Mouse (Mus musculus): Measurements from ENCODE around the gene Fgfr2.

Fgfr2 gene

DNA sequence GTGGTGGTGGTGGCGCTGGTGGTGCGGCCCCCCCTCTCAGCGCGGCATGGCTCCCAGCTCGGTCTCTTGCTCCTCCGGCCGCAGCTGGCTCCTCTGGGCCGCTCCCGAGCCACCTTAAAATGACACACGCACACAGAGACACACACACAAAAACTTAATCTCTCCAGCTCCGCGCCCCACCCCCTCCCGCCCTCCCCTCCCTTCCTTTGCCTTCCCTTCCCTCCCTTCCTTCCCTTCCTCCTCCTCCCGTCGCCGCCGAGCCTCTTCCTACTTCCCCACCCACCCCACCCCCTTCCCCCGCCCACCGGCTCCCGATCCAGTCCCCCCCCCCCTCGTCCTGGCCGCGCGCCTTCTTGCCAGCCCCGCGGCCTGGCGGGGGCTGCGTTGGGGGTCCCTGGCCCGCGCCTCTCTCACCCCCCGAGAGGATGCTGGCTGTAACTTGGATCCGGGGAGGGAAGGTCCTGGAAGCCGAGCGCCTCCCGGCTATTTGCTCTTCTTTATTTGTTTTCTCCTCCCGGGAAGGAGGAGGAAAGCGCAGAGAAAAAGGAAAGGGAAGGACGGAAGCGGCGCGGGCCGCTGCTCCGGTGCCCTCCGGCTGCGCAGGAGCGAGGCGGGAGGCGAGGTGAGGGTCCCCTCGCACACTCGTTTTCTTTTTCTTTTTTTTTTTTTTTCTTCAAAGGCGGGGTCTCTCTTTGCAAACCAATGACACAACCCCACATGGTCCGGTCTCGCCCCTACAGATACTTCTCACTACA lies at the start of gene Fgfr2:
TSS of gene Fgfr2 (minus strand) at position 107 of the 755 bp plus-strand sequence.
- no peak for DNase-seq (ENCODE audit: low spot score in 2 of 2)

DNA sequence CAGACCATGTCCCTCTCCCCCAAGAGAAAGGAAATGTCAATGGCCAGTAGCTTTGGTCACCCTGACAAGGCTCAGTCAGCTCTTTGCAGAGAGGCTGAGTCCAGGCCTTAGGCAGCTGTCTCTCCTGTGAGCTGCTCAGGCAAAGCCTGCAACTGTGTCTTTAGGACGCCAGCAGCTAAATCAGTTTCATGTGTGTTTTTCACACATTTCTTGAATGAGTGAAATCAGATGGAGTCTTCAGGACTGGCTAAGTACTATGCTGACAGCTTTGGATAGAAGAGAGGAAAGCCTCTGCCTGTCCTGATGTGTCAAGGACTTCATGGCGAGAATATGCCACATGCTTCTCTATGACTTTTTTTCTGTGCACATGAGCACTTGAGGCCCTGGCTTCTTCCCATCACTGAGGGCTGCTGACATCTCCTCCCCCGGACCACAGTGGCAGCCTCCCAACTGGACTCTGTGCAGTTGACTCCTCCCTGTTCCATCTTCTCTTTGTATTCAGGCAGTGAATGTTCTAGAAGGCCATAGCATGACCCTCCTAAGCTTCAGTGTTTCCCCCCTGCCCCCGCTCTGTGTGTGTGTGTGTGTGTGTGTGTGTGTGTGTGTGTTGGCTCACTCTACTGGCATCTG lies 48.4 kb upstream of the Fgfr2 start:
- DNase-seq (ENCODE audit: low spot score in 2 of 2): no peak

DNA sequence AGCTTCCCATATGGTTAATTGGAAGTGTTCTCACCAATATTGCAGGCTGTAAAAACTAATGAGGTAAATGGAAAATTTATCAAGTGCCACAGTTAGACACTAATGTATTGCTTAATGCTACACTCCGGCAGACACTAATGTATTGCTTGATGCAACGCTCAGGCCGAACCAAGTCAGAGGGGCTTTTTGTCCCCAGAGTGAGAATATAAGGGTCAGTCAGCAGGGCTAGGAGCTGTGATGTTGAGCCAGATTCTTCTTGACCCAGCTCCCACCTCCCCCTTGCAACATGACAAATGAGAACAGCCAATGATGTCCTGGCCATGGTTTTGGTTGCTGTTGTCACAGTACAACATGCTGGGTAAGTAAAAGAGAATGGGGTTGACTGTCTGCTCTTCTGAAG lies 45.8 kb upstream of the Fgfr2 start:
- no peak for DNase-seq (ENCODE audit: low spot score in 2 of 2)

DNA sequence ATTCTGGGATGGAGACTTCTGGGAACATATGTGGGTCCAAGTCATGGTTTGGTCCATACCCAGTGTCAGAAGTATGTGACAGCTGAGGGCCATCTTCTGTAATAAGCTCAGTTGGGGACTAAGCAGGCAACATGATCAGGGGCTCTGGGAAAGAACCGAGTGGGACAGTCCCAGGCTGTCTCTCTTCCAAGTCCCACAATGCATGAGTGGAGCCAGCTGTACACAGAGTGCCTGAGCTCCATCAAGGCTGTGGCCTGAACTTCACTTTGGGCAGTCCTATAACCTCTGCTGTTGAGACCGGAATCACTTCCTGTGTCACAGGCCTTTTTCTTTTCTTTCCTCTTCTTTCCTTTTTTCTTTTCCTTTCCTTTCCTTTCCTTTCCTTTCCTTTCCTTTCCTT lies 44.8 kb upstream of the Fgfr2 start:
- no peak for DNase-seq (ENCODE audit: low spot score in 2 of 2)

DNA sequence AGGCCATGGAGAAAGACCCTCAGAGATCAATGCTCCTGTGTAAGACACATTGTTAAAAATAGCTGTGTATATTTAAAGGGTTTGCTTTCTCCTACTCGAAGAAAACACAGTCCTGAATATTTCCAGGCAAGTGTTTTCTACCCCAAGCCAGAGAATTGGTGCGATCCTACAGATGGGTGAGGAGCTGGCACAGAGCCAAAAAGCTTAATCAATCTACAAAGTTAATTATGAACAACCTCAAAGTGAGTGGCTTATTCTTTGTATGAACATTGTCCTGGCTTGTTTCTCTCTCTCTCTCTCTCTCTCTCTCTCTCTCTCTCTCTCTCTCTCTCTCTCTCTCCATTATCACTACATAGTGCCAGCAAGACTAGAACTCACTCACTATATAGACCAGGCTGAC lies 41.6 kb upstream of the Fgfr2 start:
- DNase-seq (ENCODE audit: low spot score in 2 of 2): no peak

DNA sequence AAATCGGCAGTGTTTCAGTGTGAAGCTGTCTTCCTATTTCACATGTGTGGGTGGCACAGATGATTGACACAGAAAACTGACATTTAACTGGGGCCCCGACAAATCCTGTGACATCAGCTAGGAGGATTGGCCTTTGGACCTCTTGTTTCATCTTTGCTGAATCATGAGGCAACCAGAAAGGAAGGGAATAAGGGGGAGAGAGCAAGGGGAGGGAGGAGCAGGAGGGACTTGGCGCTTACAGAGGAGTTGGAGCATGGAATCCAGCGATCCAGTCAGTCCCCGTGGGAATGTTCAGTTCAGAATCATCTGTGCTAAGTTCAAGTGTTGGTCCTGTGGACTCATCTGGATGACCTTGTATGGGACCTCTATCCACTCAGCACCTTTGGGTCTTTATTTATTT lies 39.9 kb upstream of the Fgfr2 start:
- DNase-seq (ENCODE audit: low spot score in 2 of 2): no peak

DNA sequence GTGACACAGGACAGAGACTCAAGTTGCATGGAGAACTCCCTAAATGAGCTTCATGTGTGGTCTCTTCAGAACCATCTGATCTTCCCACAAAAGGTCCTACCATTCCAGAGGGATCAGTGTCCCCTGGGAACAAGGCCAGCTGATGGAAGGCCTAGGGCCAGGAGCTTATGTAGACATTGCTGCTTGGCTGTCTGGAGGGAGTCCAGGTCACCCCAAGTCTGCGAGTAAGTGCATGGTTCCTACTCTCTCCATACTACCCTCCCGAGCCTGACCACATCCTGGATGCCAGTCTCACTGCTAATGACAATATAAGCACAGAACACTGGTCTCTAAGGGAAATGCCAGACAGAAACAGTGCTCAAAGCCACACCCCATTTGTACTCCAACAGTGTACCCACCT lies 39.0 kb upstream of the Fgfr2 start:
- no peak for DNase-seq (ENCODE audit: low spot score in 2 of 2)

DNA sequence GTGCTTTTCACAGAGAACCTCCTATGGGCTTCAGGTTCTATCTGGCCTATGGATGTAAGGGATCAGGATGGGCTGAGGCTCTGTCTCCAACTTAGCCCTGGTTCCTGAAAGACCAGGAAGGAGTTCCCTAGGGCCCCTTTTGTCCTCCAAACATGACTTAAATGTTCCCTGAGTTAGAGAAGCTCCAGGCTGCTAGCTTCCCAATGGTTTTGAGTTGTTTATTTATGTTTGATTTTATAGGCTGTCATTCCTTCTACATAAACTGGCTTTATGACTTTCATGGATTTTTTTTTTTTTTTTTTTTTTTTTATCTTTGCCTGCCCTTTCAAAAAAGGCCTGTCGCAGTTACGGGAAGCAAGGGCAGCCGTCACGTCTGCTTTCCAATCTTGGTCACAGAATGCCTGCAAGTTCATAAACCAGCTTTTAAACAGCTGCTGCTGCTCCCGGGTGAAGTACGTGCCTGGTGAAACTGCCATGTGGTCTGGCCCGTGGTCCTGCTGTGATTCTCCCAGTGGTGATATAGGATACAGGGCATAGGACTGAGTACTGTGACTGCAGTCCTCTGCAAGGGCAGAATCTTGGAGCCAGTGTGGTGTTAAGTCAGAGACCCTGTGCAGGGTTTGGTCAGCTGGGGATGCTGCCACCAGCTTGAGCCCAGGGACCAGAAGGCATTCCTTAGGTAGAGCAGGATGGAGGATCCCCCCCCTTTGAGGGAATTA lies 38.4 kb upstream of the Fgfr2 start:
- DNase-seq (ENCODE audit: low spot score in 2 of 2): no peak

DNA sequence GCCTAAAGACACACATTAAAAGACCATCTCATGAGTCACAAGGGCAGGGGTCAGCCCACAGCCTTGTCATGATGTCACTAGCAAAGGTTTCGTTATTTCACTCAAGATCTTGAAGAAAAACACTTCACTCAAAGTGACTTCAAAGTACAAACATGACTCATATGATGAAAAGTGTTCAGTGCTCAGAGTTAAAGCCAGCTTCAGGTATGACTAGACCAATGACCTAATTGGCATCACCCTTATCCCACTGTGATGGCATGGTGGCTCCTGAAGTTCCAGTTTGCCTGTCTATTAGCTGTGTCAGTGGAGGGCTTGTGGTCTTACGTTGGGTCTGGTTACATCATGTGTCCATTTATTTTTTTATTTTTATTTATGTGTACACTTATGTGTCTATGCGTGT lies 36.4 kb upstream of the Fgfr2 start:
- DNase-seq (ENCODE audit: low spot score in 2 of 2): no peak

DNA sequence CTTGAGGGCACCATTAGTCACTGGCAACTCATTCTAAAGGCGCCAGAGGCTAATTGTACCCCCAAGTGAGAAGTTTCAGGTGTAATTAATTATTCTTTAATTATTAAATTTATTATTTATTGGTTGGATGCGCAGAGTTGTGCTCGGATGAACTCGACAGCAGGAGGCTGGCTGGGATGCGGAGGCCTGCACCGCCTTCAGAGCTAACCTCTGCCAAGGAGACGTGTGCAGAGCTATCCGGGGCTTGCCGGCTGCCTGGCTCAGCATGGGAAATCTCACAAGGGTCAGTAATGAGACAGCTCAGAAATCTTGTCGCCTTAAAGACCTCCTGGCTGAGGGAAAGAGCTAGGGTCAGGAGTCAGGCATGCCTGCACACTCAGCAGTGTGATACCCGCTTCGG lies 32.5 kb upstream of the Fgfr2 start:
- no peak for DNase-seq (ENCODE audit: low spot score in 2 of 2)

DNA sequence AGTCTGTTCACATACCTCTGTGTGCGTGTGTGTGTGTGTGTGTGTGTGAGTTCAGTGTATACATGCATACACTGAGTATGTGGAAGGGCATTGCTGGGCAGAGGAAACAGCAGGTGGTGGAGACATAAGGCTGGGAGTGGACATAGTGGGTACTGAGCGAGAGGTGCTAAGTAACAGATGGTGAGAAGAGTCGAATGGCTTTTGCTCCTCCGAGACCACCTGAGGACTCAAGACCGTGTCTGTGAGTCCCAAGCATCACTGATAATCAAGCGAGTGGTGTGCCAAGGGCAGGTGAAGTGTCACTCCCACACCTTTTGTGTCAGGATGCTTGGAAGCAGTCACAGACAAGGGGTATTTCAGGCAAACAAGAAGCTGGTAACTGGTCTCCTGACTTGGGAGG lies 31.7 kb upstream of the Fgfr2 start:
- no peak for DNase-seq (ENCODE audit: low spot score in 2 of 2)

DNA sequence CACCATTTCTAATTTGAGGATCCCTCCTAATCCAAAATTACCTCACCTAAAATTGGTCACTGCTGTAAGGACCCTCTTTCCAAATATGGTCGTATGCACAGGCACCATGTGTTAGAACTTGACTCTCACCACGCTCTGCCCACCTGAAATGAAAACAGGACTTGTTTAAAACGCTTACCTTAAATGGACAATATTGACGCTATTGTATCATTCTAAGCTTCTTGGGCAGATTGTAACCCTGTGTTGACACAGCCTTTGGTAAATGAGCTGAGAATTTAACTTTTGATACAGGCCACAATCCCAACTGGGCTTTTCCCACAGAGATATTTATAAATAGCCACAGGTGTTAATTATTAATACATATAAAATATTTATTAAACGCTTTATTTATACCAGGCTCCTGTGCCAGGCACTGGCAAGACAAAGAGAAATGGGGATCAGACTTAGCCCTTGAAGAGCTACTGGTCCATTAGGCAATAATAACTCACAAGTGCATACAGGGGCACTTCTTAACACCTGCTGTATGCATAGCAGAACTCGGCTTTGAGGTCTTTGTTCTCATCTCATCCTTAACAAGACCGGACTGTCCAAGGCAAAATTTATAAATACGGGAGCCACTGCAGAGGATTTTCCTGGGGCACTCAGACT lies 16.7 kb upstream of the Fgfr2 start:
- DNase-seq (ENCODE audit: low spot score in 2 of 2): no peak

DNA sequence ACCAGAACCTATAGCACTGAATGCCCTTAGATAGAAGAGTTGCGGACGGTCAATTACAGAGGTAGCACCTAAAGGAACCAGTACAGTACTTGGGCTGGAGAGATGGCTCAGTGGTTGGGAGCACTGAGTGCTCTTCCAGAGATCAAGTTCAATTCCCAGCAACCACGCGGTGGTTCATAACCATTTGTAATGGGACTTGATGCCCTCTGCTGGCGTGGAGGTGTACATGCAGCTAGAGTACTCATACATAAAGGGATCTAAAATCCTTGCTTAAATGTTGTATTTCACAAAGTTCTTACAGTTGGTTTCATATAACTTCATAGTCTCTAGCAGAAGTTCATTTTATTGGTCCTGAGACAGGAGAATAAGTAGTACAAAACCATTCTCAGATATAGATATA lies 10.4 kb upstream of the Fgfr2 start:
- DNase-seq (ENCODE audit: low spot score in 2 of 2): no peak

DNA sequence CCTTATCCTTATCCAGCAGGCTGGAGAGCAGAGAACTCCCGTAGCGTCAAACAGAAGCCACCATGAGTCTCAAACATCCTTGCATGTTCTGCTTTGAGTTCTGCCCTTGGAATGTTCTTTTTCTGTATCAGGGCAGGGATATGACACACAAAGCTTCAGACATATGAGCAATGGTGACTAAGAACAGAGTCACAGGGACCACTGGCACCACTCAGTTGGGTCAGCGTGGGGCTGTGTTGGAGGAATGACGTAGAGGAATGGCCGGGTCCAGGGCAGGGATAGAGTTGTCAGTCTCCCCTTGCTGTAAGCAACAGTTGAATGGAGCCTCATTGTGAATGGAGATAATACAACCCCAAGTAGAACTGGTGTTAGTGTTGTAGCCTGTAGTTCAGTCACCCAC lies 9.6 kb upstream of the Fgfr2 start:
- no peak for DNase-seq (ENCODE audit: low spot score in 2 of 2)

DNA sequence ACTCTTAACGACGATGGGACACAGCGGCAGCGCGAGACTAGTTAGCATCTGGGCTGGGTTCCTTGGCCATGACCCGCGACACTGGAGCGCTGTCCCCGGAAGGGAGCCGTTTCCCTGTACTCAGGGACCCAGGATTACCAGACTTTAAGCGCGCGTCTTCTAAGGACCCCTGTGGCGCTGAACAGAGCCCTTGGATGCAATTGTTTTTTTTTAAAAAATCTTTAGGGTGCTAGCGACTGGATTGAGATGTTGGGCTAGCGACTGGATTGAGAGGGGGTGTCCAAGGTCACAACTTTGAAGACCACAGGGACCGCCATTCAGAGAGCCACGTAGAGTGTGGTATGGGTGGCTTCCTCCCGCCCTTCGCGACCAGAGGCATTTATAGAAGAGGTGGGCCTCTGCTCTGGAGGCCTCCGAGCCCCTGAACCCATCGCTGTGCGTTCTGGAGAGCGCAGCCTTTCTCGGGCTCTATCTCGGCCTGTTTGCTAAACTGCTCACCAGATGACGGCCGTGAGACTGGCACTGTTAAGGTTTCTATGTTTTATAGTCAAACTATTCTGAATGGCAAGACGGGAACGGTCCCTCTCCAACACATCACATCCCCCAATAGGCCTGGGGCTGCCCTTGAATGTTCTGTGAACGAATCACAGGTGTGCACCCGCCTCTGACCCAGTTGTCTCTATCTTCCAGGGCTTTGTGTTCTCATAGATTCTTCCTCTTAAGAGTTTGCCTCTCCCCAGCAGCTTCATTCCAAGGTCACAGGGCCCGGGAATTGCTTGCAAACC lies 1.7 kb upstream of the Fgfr2 start:
- no peak for DNase-seq (ENCODE audit: low spot score in 2 of 2)

DNA sequence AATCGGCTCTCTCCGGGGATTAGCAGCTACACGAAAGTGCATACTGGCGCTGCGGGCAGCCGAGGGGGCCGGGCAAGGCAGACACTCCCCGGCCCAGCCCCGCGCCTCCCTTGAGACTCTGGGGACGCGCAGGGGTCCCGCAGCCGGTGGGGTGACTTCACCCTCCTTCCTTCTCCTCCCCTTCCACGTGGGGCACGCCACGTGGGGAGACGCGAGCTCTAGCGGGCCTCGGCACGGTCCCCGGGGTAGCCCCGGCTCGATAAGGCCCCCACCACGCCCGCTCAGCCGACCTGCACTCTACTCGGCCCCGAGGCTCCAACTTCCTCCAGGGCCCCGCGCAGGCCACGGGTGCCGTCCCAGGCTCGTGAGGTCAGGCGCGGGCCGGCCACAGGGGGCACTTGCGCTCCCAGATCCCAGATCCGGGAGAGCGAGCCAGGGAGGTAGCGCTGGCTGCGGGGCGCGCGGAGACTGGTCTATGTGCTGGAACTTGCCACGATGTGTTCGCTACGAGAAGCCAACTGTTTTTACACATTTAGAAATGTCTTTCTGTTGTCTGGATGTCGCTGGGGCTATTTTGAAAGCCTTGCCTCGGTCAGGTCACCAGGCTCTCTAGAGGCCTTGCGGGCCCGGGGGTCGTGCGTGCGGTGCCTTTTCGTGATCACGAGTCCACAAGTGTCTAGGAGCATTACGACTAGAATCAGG lies 1.0 kb upstream of the Fgfr2 start, which contains the start of gene Ctbp2:
TSS of gene Ctbp2 (minus strand) at position 356 of the 702 bp plus-strand sequence.
- peak; percentile 71 to 75 for DNase-seq (ENCODE audit: low spot score in 2 of 2)

DNA sequence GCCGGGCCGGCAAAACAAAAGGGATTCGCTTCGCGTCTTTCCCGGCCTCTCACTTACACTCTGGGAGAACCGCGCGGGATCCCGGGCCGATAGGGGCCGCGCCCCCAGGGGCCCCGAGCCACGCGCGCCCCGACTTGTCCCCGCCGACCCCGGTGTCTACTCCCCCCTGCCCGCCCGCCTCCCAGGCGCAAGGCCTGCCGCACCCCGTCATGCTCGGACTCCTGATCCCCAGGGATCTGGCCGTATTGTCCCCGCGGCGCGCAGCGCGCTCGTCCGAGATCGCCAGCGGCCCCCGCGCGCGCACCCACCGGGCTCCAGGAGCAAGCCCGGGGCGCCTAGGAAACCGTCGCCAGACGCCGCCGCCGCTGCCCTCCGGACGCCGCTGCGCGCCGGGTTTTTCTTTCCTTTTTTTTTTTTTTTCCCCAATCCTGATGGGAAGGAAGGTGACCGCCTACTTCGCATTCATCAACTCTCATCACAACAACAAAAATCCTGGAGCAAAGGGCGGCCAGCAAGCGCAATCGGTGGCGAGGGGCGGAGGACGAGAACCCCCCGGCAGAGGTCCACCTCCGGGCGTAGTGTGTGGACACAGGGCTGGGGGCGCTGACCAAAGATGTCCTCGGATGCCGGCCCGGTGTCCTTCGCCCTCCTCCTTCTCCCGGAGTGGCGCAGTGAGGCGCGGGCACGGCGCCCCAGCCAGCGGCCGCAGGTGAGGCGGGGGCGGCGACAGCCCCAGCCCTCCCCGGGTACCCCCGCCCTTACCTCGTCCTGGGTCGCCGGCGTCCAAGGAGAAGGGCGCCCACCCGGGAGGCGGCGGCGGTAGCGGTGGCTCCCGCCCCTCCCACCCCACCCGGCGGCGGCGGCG lies 539 bp downstream of the Fgfr2 start:
- no peak for DNase-seq (ENCODE audit: low spot score in 2 of 2)

DNA sequence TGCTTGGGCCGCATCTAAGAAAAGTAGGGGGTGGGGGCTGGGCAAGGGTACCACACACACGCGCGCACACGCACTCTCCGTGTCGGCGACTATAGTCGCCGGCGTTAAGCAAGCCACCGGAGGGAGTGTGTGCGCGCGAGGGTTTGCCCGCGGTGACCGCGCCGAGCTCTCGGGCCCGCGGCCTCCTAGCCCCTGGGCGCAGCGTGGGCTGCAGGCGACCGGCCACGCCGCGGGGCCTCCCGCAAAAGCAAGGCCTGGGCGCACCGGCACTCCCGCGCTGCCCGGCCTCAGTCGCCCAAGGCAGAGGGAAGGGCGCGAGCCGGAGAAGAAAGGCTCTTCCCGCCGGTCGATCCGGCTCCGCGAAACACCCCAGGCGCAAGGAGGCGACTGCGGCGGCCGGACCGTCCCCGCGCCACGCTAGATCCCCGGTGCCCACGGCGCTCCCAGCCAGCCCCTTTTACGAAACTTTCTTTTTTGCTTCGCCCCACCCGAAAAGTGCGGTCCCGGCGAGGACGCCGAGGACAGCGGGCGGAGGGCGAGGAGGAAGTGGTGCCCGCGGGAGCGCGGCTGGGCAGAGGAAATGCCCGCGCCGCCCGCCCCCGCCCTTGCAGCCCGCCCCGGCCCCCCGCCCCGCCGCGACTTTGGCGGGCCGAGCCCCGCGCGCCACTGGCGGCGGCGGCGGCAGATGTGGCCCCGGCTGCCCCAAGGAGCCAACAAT lies 1.3 kb downstream of the Fgfr2 start:
- DNase-seq (ENCODE audit: low spot score in 2 of 2): no peak

DNA sequence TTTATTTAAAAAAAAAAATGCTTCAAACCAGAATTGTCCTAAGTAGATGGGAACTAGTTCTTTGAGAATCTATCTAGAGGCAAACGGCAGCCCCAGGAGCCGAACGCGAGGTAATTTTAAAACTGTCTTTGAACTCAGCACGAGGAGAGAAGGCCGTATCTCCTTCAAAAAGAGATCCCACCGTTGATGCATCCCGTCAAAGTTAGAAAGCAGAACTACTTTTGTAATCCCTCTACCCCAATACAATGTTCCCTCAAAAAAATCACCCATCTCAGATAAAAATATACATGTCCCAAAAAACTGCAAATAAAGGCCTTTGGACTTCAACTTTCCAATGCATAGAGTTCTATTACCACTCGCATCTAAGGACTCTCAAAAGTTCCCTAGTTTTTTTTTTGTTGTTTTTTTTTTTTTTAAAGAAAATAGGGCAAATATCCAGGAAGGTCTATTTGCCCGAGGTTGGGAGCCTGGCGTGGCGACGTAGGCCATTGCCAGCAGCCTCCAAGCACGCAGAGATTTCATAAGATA lies 2.0 kb downstream of the Fgfr2 start:
- DNase-seq (ENCODE audit: low spot score in 2 of 2): no peak
